Mouse (Mus musculus) layer of hippocampus, adult 18-20 months (tissue): ENCODE results near the gene Trex2. TPM values are rescaled to one million over a fixed set of nuclear protein-coding genes. Genes with fewer than 3 reads are reported as not detected.
A peak's percentile ranks its signal among the peaks of the same experiment; 100 is the strongest.
"Not testable (repeated sequence)": the region's sequence is repeated elsewhere in the genome, so short reads cannot be mapped to it uniquely, and the experiment has no call there.

Experiments
- DNase-seq, 2 experiments: peaks; one replicate each; pipeline ENCODE4 v3.0.0; 2022; ENCODE audit warnings: low spot score in 2 of 2
- total RNA-seq, 2 experiments: library from RNA; stranded (reverse); gene quantifications; 2 replicates each; pipeline ENCODE4 v1.2.3; 2021

Gene Trex2
- total RNA-seq, 2 experiments from 2014 or later, result not detected

- no peak for DNase-seq
These were observed 2.3 kb downstream of the Trex2 start for GRCm38 (mm10) chrX:73432850-73433249.

- peak in 1 of 2 experiments; percentile 20 for DNase-seq
These were observed 5.1 kb downstream of the Trex2 start for GRCm38 (mm10) chrX:73430036-73430435.

GRCm38 (mm10) chrX:73412767-73413166 lies 22.4 kb downstream of the Trex2 start:
- peak in 1 of 2 experiments; percentile 6 for DNase-seq

GRCm38 (mm10) chrX:73410880-73411517 lies 24.1 kb downstream of the Trex2 start, which contains the start of gene Zfp92:
Gene Zfp92 (plus strand): TSS chrX:73411096.
- peak in 1 of 2 experiments; percentile 49 for DNase-seq

- no peak for DNase-seq
These were observed 33.5 kb downstream of the Trex2 start for GRCm38 (mm10) chrX:73401616-73402015.

- DNase-seq, result no peak
These were observed 34.2 kb downstream of the Trex2 start for GRCm38 (mm10) chrX:73400951-73401350.

GRCm38 (mm10) chrX:73398636-73399035 lies 36.5 kb downstream of the Trex2 start, which contains the start of gene Gm18336:
Gene Gm18336 (minus strand): TSS chrX:73398736.
- DNase-seq, result not testable (repeated sequence)

GRCm38 (mm10) chrX:73396446-73396845 lies 38.7 kb downstream of the Trex2 start:
- no peak for DNase-seq

- DNase-seq, result no peak
These were observed 43.7 kb downstream of the Trex2 start for GRCm38 (mm10) chrX:73391481-73391880.

GRCm38 (mm10) chrX:73384924-73385323 lies 50.2 kb downstream of the Trex2 start:
- no peak for DNase-seq

- peak in 1 of 2 experiments; percentile 25 for DNase-seq
These were observed 50.7 kb downstream of the Trex2 start for GRCm38 (mm10) chrX:73384419-73384818.

Other genes starting within 250 kb of the Trex2 start
- gene Xlr3b, start 243.1 kb downstream of the Trex2 start, total RNA-seq, result 10 to 100 TPM in 1 of 2 experiments, under 1 TPM in 1; 0.69 to 14.7 TPM
- 1 to 10 TPM in 1 of 2 experiments, not detected in 1; 1.2 TPM for gene Xlr4b, start 221.0 kb downstream of the Trex2 start, total RNA-seq
- gene F8a, start 207.1 kb downstream of the Trex2 start, total RNA-seq, result 10 to 100 TPM; 14.9 to 15.2 TPM
- gene Xlr4c, start 192.2 kb downstream of the Trex2 start, total RNA-seq, result under 1 TPM in 1 of 2 experiments, not detected in 1; 0.86 TPM
- not detected for gene Xlr3c, start 170.0 kb downstream of the Trex2 start, total RNA-seq
- gene Xlr5a, start 142.4 kb downstream of the Trex2 start, total RNA-seq, result not detected
- gene Xlr5c, start 142.4 kb downstream of the Trex2 start, total RNA-seq, result not detected
- gene Gm45015, start 98.5 kb downstream of the Trex2 start, total RNA-seq, result not detected
- 10 to 100 TPM; 10.7 to 12.6 TPM for gene Zfp275, start 92.7 kb downstream of the Trex2 start, total RNA-seq
- gene Gm18336, start 36.6 kb downstream of the Trex2 start, total RNA-seq, result not detected
- gene Zfp92, start 24.2 kb downstream of the Trex2 start, total RNA-seq, result 1 to 10 TPM; 1.8 to 3.0 TPM
- gene Haus7, start 23.7 kb upstream of the Trex2 start, total RNA-seq, result 10 to 100 TPM in 1 of 2 experiments, 1 to 10 TPM in 1; 8.9 to 11.4 TPM
- 10 to 100 TPM; 12.0 to 12.6 TPM for gene Bgn, start 48.3 kb upstream of the Trex2 start, total RNA-seq
- gene Atp2b3, start 67.7 kb upstream of the Trex2 start, total RNA-seq, result 100 to 1,000 TPM; 146 to 149 TPM
- under 1 TPM; 0.23 to 0.30 TPM for gene Dusp9, start 204.1 kb upstream of the Trex2 start, total RNA-seq
- gene Pnck, start 224.8 kb upstream of the Trex2 start, total RNA-seq, result 100 to 1,000 TPM; 107 to 135 TPM
- 100 to 1,000 TPM in 1 of 2 experiments, 10 to 100 TPM in 1; 89.6 to 102 TPM for gene Slc6a8, start 237.8 kb upstream of the Trex2 start, total RNA-seq